Mouse (Mus musculus) splenic B cell, adult 2 months (primary cell): ENCODE results near the gene Slco2b1.
A peak's percentile ranks its signal among the peaks of the same experiment; 100 is the strongest.

ENCODE experiments used
- DNase-seq: peaks from one replicate; pipeline ENCODE4 v3.0.0-alpha.2; 2011; ENCODE audit warnings: low read depth, low spot score
- H3K27me3 ChIP-seq: 2 replicates; pipeline ENCODE4 v1.6.1; 2012; ENCODE audit warnings: mild to moderate bottlenecking, low read length, moderate library complexity, mixed read lengths; ENCODE audit not compliant: control insufficient read depth, poor library complexity, insufficient read depth, severe bottlenecking
- H3K36me3 ChIP-seq: 2 replicates; pipeline ENCODE4 v1.6.1; 2012; ENCODE audit warnings: mild to moderate bottlenecking, low read length, moderate library complexity, mixed read lengths; ENCODE audit not compliant: control insufficient read depth, poor library complexity, insufficient read depth, severe bottlenecking

Gene Slco2b1

GRCm38 (mm10) chr7:99671544-99672435 lies 39.4 kb downstream of the Slco2b1 start:
- Histone ChIP-seq H3K36me3 (no peaks in the 10 kb centered on the region), H3K27me3 (no peaks in the 10 kb centered on the region)
- no peak for DNase-seq

DNA sequence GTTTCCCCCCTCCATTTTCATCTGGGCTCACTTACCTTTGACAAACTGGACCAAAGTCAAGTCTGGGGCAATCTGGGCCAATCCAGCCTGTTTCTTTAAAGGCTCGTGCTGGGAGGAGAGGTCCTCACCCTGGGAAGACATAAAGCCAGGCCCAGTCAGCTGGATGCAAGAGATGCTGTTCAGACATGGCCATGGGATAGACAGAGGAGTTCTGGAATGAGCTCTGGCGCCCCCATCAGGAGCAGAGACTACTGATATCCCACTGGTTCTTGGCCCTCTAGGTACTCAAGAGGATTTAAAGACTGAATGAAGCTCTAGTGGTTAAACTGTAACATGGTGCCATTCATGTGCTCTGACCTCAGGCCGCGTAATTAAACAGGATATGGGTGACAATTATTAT lies 40.2 kb downstream of the Slco2b1 start:
- H3K36me3 ChIP-seq: no peaks in the 10 kb centered on the region
- DNase-seq: no peak

GRCm38 (mm10) chr7:99668802-99669201 lies 42.3 kb downstream of the Slco2b1 start:
- no peaks in the 10 kb centered on the region for H3K27me3 ChIP-seq
- H3K36me3 ChIP-seq: no peaks in the 10 kb centered on the region
- no peak for DNase-seq

More for the DNA sequence above, 40.2 kb downstream of the Slco2b1 start:
- H3K27me3 ChIP-seq: no peaks in the 10 kb centered on the region

- no peak for DNase-seq
Observed at GRCm38 (mm10) chr7:99667096-99667495, 44.0 kb downstream of the Slco2b1 start.

DNA sequence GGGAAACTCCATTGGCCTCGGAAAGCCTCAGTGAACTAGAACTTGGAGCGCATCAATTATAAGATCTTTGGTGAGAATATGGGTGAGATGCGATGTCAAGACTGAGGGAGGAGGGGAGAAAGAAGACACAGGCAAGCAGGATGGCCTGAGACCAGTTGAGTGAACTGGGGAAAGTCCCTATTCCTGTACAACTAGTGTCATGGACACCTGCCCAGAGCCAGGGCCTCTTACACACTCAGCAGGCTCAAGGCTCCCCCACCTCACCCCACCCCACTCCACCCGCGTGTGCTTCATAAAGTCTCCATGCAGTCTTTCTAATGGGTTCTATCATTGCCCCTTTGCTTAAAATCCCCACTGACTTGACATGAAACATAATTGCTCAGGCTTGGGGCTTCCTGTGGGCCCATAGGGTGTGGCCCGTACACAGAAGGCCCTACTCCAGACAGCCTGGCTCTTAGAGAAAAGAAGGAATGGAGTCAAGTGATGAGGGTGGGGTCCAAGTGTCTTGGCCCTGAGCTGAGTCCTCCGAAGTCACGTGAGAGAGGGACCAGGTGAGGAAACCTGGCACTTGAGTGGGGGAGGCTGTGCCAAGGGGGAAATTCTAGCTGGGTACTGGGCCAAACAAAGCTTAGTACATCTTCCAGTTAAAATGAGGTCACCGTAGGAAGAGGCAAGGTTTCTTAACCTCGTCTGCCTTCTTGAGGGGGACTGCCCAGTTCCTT lies 45.2 kb downstream of the Slco2b1 start:
- Histone ChIP-seq H3K27me3 (no peaks in the 10 kb centered on the region), H3K36me3 (no peaks in the 10 kb centered on the region)
- no peak for DNase-seq

More at GRCm38 (mm10) chr7:99667096-99667495, 44.0 kb downstream of the Slco2b1 start:
- Histone ChIP-seq H3K36me3 (no peaks in the 10 kb centered on the region), H3K27me3 (no peaks in the 10 kb centered on the region)

DNA sequence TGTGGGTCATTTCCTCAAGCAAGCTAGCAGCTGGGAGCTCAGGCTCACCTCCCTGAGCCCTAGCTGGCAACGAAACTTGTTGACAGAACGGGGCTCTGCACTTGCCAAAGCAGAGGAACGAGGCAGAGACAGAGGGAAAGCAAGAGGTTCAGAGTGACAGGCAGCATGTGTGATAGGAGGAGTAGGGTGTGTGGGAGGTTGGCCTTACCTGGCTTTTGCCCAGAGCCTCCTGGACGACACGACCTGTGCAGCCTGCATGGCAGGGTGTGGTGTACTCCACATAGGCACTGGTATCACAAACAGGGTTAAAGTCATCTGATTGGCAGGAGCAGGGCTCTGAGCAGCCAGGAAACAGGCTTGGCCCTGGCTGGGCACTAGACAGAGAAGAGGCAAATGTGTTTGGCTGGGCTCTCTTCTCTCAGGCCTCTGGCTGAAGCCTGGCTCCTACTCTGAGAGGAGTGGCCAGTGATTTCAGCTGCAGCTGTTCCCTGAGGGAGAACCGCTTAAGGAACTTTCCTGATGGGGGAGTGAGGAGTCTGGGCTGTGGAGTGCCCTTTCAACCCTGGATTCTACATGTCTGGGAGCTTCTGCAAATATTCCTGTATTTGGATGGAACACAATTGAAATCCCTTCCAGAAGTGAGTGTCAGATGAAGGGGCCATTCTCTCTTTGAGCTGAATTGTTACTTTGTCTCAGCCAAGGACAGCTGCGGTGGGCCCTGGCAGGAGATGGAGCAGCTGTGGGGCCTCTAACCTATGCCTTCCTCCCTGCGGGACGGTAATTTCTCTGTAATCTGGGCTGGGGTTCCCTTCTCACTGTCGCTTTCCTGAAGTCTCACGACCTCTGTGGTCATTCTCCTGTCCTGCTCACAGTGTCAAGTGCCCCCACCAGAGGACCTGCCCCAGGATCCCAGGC lies 46.3 kb downstream of the Slco2b1 start:
- no peaks in the 10 kb centered on the region for H3K36me3 ChIP-seq

GRCm38 (mm10) chr7:99663507-99664220 lies 47.5 kb downstream of the Slco2b1 start:
- H3K27me3 ChIP-seq: no peaks in the 10 kb centered on the region
- DNase-seq: no peak
- H3K36me3 ChIP-seq: no peaks in the 10 kb centered on the region

More for the DNA sequence above, 46.3 kb downstream of the Slco2b1 start:
- DNase-seq: no peak
- no peaks in the 10 kb centered on the region for H3K27me3 ChIP-seq

DNA sequence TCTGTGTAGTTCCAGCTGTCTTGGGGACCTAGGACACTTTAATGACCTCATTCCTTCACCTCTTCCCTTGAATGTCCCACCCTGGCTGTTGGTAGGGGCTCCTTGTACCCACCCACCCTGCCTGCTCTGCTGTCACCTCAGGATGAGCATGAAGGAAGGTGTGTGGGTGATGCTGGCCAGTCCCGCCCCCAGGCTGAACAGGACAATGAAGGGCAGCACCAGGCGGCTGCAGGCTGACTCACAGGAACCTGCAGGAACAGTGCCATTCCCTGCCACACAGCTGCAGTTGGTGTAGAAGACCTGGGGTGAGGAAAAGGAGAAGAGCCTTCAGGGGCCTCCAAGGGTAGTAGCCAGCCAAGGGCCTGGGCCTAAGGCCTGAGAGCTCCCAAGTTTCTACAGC lies 48.8 kb downstream of the Slco2b1 start:
- no peak for DNase-seq
- H3K27me3 ChIP-seq: no peaks in the 10 kb centered on the region

DNA sequence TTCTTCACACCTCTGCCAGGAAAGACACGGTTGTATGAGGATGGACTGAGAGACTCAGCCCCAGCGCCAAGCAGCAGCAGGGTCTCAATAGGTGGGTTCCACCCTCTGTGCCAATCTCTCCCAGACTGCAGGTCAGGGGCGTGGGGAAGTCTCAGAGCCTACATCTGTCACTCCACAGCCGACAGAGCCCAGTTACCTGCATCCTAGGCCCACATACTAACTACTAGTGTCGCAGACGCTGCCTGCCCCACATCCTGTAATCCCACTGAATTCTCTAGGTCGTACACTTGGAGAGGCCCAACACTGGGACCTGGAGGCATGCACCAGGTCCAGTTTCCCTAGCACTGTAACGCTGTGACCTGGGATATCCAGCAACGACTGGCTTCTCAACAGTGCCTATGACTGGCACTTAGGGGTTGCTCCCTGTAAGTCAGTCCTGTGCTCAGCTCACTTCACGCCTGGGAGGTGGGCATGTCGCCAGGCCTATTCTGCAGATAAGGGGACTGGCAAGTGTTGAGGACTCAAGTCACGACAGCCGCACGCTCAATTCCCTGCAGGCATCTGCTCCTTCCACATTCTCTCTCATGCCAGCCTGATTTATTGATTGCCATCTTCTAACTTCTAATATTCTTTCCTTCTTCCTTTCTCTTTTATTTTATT lies 49.4 kb downstream of the Slco2b1 start:
- H3K27me3 ChIP-seq: no peaks in the 10 kb centered on the region
- no peaks in the 10 kb centered on the region for H3K36me3 ChIP-seq
- DNase-seq: no peak

More for the DNA sequence above, 48.8 kb downstream of the Slco2b1 start:
- no peaks in the 10 kb centered on the region for H3K36me3 ChIP-seq

GRCm38 (mm10) chr7:99661071-99661470 lies 50.1 kb downstream of the Slco2b1 start:
- no peaks in the 10 kb centered on the region for H3K36me3 ChIP-seq
- no peaks in the 10 kb centered on the region for H3K27me3 ChIP-seq
- no peak for DNase-seq

DNA sequence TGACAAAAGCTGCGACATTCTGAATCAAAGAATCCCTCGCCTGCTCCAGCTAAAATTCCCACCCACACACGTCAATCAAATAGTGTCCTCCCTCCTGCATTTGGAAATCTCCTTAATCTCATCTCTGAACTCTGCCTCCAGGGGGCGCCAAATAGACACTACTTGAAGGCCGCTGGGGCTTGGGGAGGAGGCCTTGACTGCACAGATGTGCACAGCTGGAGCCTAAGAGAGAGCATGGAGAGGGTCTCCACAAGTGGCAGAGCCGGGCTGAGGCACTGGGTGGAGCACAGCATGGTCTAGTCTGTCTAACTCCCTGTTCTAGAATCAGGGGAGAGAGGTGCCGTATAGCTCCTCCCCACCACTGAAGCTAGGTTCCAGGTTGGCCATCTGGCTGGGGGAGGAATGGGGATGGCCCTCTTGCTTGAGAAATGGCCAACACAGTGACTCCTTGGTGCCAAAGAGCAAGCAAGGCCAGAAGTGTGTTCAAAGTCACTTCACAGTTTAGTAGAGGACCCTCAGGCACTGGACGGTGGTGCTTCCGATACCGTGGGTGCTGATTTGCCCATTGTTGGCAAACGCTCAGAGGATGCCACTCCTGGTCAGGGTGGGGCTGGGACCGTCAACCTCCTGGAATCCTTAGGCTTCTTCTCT lies 51.6 kb downstream of the Slco2b1 start:
- Histone ChIP-seq H3K36me3 (no peaks in the 10 kb centered on the region), H3K27me3 (no peaks in the 10 kb centered on the region)
- peak; percentile 72 for DNase-seq

DNA sequence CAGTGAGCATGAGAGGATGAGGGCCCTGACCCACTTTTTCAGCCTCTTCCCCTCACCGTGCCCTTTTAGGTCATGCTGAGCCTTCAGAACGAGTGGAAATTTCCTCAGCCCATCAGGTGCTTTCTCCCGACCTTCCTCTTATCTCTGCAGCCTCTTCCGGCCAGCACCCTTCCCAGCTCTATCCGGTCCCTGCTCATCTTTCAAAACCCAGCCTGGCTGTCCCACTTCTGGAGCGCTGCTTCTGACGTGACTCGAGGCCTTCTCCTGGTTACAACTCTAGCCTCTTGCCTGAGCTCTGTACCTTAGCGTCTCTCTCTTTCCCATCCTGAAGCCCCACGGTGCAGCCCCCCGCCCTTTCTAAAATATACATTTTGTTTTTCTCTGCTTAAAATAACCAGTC lies 56.9 kb downstream of the Slco2b1 start:
- no peaks in the 10 kb centered on the region for H3K27me3 ChIP-seq

GRCm38 (mm10) chr7:99649585-99649984 lies 61.6 kb downstream of the Slco2b1 start:
- no peak for DNase-seq
- Histone ChIP-seq H3K27me3 (no peaks in the 10 kb centered on the region; the same call in 1 of the 2 replicates), H3K36me3 (no peaks in the 10 kb centered on the region)

More for the DNA sequence above, 56.9 kb downstream of the Slco2b1 start:
- H3K36me3 ChIP-seq: no peaks in the 10 kb centered on the region
- no peak for DNase-seq
